Mouse (Mus musculus) thymus, postnatal 14 days (tissue): ENCODE measurements around the gene Strn4.

ENCODE experiments used
- DNase-seq: peaks from one replicate; pipeline ENCODE4 v3.0.0; 2021

Gene Strn4

DNA sequence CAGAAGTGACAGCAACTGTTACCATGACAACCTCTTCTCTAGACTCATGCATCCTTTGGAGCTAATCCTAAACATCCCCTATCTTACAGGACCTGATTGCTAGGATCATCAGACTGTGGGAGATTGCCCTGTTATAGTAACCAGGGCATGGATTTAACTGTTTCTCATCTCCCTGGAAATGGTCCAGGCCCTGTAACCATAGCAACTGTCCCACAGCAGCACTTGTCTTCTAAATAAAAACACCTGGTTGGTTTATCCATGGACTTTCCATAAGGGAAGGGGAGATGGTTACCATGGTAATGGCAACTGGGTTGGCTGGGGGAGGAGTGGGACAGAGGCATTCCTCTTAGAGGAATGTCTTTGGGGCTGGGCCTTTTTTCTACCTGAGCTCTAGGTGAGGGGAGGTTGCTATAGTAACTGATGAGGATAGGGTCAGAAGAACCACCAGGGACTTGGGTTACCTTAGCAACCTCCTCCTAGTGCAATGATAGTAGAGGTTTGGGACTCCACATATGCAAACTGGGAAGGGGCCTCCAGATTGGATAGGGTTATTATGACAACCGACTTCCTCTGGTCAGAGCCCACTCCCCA is at the start of gene Strn4:
Gene Strn4, plus strand, starts transcription at position 539 of the 591 bp plus-strand sequence.
- no peak for DNase-seq

GRCm38 (mm10) chr7:16766443-16766842 is 49.2 kb upstream of the Strn4 start:
- peak; percentile 79 for DNase-seq

DNA sequence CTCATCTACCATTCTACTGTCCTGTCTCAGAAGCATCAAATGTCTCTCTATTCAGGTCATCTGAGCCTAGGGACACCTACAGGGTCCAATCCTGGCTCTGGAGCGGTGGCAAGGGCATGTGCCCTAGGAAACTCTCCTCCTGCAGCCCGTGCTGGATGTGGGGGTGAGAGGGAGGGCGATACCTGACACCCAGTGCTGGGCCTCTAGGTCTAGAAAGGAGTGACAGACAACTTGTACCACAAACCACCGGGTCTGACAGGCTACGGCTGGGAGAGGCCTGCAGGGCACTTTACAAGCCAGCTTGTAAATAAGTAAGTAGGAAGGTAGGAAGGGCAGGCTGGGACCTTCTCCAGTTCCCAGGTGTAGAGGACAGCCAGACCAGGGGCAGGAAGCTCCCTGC is 39.8 kb upstream of the Strn4 start:
- no peak for DNase-seq

DNA sequence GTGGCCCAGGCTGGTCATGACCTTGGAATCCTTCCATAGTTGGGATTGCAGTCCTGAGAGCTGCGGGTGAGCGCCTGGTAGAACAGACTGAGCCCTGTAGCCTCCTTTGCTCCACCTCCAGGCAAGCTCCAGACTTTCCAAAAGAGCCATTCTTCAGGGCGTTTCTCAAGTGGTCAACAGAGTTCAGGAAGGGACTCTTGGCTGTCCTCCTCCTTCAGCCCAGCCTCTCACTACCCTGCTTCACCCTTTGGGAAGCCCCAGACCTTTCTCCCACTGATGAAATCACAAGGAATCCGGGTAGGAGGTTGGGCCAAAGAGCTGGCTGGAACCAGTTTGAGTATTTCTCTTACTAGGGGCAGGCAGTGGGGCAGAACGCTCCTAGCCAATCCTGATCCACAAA is 35.6 kb upstream of the Strn4 start:
- DNase-seq = no peak

- DNase-seq = peak; percentile 98
Measured at GRCm38 (mm10) chr7:16780825-16781554, 34.7 kb upstream of the Strn4 start, which contains the start of gene Slc1a5. Gene Slc1a5, plus strand, starts transcription at chr7:16781340.

DNA sequence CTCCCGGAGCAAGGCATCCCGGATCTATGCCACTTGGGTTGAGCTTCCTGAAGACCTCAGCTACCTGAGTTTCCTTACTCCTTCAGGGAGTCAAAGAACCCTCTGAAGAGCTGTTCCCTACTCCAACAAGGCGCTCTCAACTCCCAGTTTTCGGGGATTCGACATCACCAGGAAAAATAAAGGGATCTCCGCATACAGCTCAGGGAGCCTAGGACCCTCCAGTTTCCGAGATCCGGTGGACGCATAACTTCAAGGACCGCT is 34.2 kb upstream of the Strn4 start:
- no peak for DNase-seq

GRCm38 (mm10) chr7:16781816-16782554 is 33.7 kb upstream of the Strn4 start:
- DNase-seq = peak; percentile 58

DNA sequence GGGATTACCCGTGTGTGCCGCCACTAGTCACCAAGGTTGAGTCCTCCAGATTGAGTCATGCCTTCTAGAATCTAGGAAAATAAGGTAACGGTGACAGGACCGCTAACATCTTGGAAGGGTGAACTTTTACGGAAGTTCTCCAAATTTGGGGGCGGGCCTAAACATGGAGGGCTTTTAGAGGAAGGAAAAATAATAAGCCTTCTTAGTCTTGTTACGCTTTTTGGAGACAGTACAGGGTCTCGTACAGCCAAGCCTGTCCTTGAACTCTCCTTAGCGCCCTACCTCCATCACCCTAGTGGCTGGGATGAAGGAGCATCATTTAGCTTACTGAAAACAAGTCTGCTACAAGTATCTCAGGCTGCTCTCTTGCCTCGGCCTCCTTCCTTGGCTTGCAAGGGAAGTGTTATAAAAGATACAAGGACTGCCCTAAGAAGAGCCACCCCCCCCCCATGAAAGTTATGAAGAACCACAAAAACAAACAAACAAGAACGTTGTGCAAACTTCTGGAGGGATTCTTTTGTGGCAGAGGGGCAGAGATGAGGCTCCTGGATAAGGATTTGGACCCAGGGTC is 33.0 kb upstream of the Strn4 start:
- DNase-seq = peak; percentile 30

GRCm38 (mm10) chr7:16783224-16783688 is 32.4 kb upstream of the Strn4 start:
- DNase-seq = peak; percentile 66

GRCm38 (mm10) chr7:16783758-16784415 is 31.8 kb upstream of the Strn4 start:
- DNase-seq = no peak

DNA sequence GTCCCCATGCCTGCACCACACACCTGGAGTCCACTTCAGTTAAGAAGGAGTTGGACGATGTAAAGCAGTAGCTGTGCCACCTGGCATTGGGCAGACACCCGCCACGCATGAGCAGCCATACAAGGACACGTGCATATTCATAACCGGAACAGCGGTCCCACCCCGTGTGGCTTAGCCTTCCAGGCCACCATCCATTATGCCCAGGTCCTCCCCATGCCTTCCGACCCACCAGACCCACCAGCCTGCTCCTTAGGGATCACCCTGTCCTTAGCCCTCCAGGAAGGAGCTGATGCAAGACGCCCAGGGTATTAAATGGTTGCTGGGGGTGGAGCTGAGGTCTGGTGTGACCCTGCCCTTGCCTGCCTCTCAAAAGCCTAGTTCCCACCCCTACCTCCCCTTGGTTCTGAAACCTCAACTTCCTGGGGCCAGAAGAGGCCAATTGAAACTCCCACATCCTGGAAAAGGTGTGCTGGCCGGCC is 31.2 kb upstream of the Strn4 start:
- no peak for DNase-seq

DNA sequence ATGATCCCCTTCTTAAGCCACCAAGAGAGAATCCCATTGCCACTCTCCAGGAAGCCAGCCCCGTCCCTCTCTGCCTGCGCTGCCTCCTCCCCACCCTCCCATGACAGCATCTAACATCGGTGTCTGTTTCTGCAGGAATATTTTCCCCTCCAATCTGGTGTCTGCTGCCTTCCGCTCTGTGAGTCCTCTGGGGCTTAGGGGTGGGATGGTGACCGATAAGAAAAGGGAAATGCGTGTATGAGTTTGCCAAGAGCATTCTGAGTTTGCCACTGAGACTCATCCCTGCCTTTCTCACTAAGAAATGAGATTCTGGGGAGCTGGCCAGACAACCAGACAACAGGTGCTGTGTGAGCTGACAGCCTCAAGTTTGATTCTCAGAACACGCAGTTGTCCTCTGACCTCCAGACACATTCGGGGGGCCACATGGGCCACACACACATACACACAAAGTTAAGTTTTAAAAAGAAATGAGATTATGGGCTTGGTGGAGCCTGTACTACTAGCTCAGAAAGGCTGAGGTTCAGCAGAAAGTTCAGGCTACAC is 30.1 kb upstream of the Strn4 start:
- DNase-seq = no peak

GRCm38 (mm10) chr7:16792316-16792715 is 23.4 kb upstream of the Strn4 start:
- DNase-seq = no peak

GRCm38 (mm10) chr7:16793010-16793725 is 22.5 kb upstream of the Strn4 start:
- DNase-seq = no peak

DNA sequence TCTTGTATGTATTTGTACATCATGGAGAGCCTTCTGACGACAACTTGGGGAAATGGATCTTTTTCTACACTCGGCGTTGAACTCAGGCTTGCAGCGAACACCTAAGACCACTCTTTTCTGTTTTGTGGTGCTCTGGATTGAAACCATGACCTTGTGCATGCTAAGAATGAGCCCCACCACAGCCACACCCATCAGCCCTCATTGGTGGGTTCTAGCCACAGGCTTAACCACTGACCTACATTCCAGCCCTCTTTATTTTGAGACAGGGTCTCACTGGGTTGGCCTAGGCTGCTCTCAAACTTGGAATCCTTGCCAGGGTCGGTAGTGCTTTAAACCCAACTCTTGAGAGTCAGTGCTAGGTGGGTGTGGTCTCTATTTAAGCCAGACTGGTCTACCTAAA is 20.8 kb upstream of the Strn4 start:
- DNase-seq = peak; percentile 58

DNA sequence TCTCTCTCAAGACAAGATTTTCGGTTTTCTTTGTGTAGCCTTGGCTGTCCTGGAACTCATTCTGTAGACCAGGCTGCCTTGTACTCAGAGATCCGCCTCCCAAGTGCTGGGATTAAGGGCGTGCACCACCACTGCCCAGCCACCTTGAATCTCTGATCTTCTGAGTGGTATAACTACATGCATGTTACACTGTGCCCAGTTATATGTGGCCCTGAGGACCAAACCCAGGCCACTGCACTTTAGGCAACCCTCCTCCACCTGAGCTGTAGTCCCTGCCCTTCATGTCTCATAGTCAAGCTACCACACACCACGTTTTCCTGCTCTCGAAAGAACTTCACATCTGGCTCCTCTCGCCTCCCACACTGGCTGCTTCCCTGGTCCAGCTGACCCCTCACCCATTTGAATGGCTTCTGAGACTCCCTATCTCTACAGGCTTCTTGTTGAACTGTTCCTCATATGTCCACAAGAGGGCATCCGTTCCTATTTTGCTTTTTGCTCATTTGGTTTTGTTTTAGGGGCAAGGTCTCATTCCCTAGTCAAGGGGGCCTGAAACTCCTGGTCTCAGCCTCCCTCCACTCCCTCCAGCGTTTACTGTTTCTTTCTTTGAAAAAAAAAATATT is 11.2 kb upstream of the Strn4 start:
- peak; percentile 45 for DNase-seq

- DNase-seq = peak; percentile 44
Measured at GRCm38 (mm10) chr7:16807936-16808335, 7.8 kb upstream of the Strn4 start.

DNA sequence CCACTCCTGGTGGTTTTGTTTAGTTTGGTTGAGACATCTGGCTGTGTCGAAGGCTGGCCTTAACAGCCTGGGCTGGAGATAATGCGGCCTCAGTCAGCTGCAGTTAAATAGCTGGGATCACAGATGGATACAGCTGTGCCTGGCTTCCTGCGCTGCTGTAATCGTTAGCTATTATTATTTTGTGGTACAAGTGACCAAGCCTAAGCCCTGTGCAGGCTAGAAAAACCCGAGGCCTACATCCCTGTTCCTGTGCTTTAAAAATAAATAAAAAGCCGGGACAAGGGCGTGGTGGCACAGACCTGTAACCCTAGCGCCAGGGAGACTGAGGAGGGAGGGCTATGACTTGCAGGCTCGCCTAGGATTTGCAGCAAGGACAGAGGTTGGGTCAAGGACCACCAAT is 7.0 kb upstream of the Strn4 start:
- no peak for DNase-seq

- DNase-seq = peak; percentile 62
Measured at GRCm38 (mm10) chr7:16809739-16810138, 6.0 kb upstream of the Strn4 start.

- DNase-seq = no peak
Measured at GRCm38 (mm10) chr7:16810399-16810919, 5.2 kb upstream of the Strn4 start.

GRCm38 (mm10) chr7:16810920-16811648 is 4.6 kb upstream of the Strn4 start:
- DNase-seq = no peak
